Mouse (Mus musculus): ENCODE measurements at regions not wholly inside any gene's neighbourhood (a gene's known extent, or its start where the extent isn't known, plus 50 kb on each side); places are given as distances from the start of the nearest gene placed in this dataset.

- H3K4me3 ChIP-seq (ENCODE audit: insufficient read depth, poor library complexity, severe bottlenecking): no peak overlapping the region
- H3K36me3 ChIP-seq (ENCODE audit: control insufficient read depth, insufficient read depth): no peaks in the 10 kb centered on the region
- no peaks in the 10 kb centered on the region for H3K79me3 ChIP-seq (ENCODE audit: low read depth)
- no peak overlapping the region for H3ac ChIP-seq (ENCODE audit: control insufficient read depth, insufficient read length, low read depth)
- no peaks in the 10 kb centered on the region for H3K79me2 ChIP-seq (ENCODE audit: control insufficient read depth, insufficient read depth)
- no peaks in the 10 kb centered on the region for H3K27me3 ChIP-seq (ENCODE audit: control insufficient read depth, insufficient read depth, insufficient read length)
- no peak for TF ChIP-seq USF1 (IDR thresholded peaks at IDR 0.05; ENCODE audit: low read depth)
These were observed 50.8 kb upstream of the Tspan2 start for GRCm38 (mm10) chr3:102683541-102683940.
